Mouse (Mus musculus): ENCODE data around the gene Vps53. TPM values are rescaled to one million over a fixed set of nuclear protein-coding genes. Genes with fewer than 3 reads are reported as not detected.

The Vps53 gene
- total and polyA plus RNA-seq, 2 experiments from 2014 or later = 40.3 to 63.5 TPM

- H3K9me3 ChIP-seq (ENCODE audit: low read length) = no peaks in the 10 kb centered on the region
- peaks cover 4% of the 10 kb centered on the region for H3K36me3 ChIP-seq (ENCODE audit: insufficient read depth, low read length)
- peak overlapping the region; percentile 71 for H3K4me3 ChIP-seq (ENCODE audit: low read depth, low read length)
- ATAC-seq (ENCODE audit: low FRiP score) = no peak
- no peak for TF ChIP-seq CTCF (IDR thresholded peaks at IDR 0.05)
- 25% methylated on average over 7 of the region's 7 CpGs for WGBS
- H3K9ac ChIP-seq (replicated peaks; ENCODE audit: low read length, poor library complexity, severe bottlenecking) = peak overlapping the region; percentile 81
- peak overlapping the region; percentile 74 for H3K4me2 ChIP-seq (ENCODE audit: low read depth, low read length, poor library complexity, severe bottlenecking)
- no peak for DNase-seq (ENCODE audit: low spot score)
- H3K27ac ChIP-seq (ENCODE audit: low read depth, low read length) = peak overlapping the region; percentile 87; the same call in 1 of the 2 replicates
- peaks cover 5% of the 10 kb centered on the region for H3K4me1 ChIP-seq (ENCODE audit: insufficient read depth, low read length)
- no peaks in the 10 kb centered on the region for H3K27me3 ChIP-seq (ENCODE audit: insufficient read depth, low read length)
Measured at GRCm38 (mm10) chr11:76180146-76180540, 696 bp upstream of the Vps53 start.

DNA sequence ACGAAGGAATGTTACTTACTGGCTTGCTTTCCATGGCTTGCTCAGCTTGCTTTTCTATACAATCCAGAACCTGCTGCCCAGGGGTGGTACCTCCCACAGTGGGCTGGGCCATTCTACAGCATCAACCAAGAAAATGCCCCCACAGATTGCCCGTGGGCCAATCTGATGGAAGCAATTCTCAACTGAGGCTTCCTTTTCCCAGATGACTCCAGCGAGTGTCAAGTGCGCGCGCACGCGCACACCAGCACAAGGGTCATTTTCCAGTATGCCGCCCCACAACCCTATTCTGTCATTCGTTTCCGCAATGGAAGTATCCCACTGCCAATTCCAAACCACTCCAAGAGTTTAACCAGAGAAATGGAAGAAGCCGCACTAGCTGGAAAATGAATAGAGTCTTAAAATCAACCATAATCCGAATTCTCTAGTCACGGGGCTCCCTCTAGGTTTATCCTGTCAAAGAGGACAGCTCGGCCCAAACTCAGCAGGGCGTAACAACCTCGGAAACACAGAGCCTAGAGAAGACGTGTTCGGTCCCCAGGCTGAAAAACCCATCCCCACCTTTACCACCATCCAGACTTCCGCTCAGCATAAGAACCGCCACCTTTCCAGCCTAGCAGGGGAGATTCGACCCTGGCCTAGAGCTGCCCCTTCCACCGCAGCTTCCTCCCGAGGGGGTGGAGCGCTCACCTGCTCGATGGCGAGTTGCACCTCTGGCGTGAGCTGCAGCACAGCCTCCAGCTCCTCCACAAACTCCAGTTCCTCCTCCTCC is 537 bp downstream of the Vps53 start:
- H3K9me3 ChIP-seq (ENCODE audit: low read length) = no peaks in the 10 kb centered on the region
- H3K27me3 ChIP-seq (ENCODE audit: insufficient read depth, low read length) = no peaks in the 10 kb centered on the region
- H3K4me2 ChIP-seq (ENCODE audit: low read depth, low read length, poor library complexity, severe bottlenecking) = peak overlapping the region; percentile 74
- 2% methylated on average over 28 of the region's 28 CpGs for WGBS
- ATAC-seq (ENCODE audit: low FRiP score) (peak; percentile 86), DNase-seq (ENCODE audit: low spot score) (peak; percentile 82)
- H3K9ac ChIP-seq (replicated peaks; ENCODE audit: low read length, poor library complexity, severe bottlenecking) = peak overlapping the region; percentile 81
- TF ChIP-seq CTCF (IDR thresholded peaks at IDR 0.05) = no peak
- peak overlapping the region; percentile 87 for H3K27ac ChIP-seq (ENCODE audit: low read depth, low read length)
- H3K36me3 ChIP-seq (ENCODE audit: insufficient read depth, low read length) = peaks cover 5% of the 10 kb centered on the region
- peak overlapping the region; percentile 71 for H3K4me3 ChIP-seq (ENCODE audit: low read depth, low read length)
- H3K4me1 ChIP-seq (ENCODE audit: insufficient read depth, low read length) = peaks cover 5% of the 10 kb centered on the region

- peaks cover 11% of the 10 kb centered on the region; the same call in 1 of the 2 replicates for H3K36me3 ChIP-seq (ENCODE audit: insufficient read depth, low read length)
- H3K9me3 ChIP-seq (ENCODE audit: low read length) = no peaks in the 10 kb centered on the region
- no peaks in the 10 kb centered on the region for H3K27me3 ChIP-seq (ENCODE audit: insufficient read depth, low read length)
- no peak for TF ChIP-seq CTCF (IDR thresholded peaks at IDR 0.05)
- H3K4me1 ChIP-seq (ENCODE audit: insufficient read depth, low read length) = no peaks in the 10 kb centered on the region
- H3K4me3 ChIP-seq (ENCODE audit: low read depth, low read length) = no peak overlapping the region
- ATAC-seq (ENCODE audit: low FRiP score) = no peak
- H3K4me2 ChIP-seq (ENCODE audit: low read depth, low read length, poor library complexity, severe bottlenecking) = no peak overlapping the region
- no peak overlapping the region for H3K27ac ChIP-seq (ENCODE audit: low read depth, low read length)
- no peak overlapping the region for H3K9ac ChIP-seq (replicated peaks; ENCODE audit: low read length, poor library complexity, severe bottlenecking)
- 50% methylated on average over 5 of the region's 5 CpGs for WGBS
- peak; percentile 42 for DNase-seq (ENCODE audit: low spot score)
Measured at GRCm38 (mm10) chr11:76170207-76170606, 9.2 kb downstream of the Vps53 start.

DNA sequence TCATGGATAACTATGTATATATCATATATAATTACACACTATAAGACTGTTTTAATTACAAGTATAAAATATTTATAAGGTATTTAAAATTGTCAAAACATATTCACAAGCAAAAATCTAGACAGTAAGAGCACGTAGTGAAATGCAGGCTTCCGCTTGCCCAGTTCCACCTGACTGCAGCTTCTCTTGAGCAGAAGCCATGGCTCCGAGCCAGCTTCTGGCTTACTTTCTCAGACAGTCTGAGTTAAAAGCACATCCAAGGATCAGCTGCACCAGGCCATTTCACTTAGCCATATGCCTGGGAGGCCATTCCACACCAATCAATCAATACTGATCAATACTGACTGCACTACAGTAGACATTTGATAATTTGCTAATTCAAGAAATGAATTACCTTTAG is 10.5 kb downstream of the Vps53 start:
- Histone ChIP-seq H3K9ac (replicated peaks; ENCODE audit: low read length, poor library complexity, severe bottlenecking) (no peak overlapping the region), H3K27me3 (ENCODE audit: insufficient read depth, low read length) (no peaks in the 10 kb centered on the region), H3K36me3 (ENCODE audit: insufficient read depth, low read length) (peaks cover 15% of the 10 kb centered on the region; the same call in 1 of the 2 replicates), H3K27ac (ENCODE audit: low read depth, low read length) (no peak overlapping the region), H3K4me3 (ENCODE audit: low read depth, low read length) (no peak overlapping the region), H3K9me3 (ENCODE audit: low read length) (no peaks in the 10 kb centered on the region), H3K4me2 (ENCODE audit: low read depth, low read length, poor library complexity, severe bottlenecking) (no peak overlapping the region), H3K4me1 (ENCODE audit: insufficient read depth, low read length) (no peaks in the 10 kb centered on the region)
- no peak for ATAC-seq (ENCODE audit: low FRiP score)
- peak; percentile 53 for DNase-seq (ENCODE audit: low spot score)
- TF ChIP-seq CTCF (IDR thresholded peaks at IDR 0.05) = no peak
- WGBS = 85% methylated on average over 3 of the region's 3 CpGs

DNA sequence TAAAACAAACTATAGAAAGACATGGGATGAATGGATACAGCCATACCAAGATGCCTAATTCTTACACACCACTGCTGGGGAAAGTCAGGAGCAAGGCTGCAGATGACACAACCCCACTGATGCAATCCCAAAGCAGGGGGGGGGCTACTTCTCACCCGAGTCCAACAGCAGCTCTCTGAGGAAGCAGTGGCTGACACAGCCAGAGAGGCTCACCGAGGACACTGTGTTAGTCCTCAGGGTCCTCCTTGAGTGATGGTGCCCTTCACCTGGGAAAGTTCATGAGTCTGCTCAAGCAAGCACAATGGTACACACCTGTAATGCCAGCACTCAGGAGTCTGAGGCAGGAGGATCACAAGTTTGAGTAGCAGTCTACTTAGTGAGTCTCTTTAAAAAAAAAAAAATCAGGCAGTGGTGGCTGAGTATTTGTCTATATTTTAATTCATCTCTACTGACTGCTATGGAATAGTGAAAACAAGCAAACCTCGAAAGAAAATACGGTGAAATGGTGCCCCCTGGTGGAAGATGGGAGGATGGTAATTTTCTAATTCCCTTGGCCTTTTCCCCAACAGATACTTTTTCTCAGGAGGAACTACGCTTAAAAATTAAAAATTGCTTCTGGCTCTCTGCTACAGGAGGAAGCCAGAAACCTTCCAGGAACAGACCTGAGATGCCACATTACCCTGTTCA is 12.2 kb downstream of the Vps53 start:
- H3K36me3 ChIP-seq (ENCODE audit: insufficient read depth, low read length) = peaks cover 18% of the 10 kb centered on the region
- H3K9ac ChIP-seq (replicated peaks; ENCODE audit: low read length, poor library complexity, severe bottlenecking) = no peak overlapping the region
- peak; percentile 84 for TF ChIP-seq CTCF (IDR thresholded peaks at IDR 0.05)
- H3K27ac ChIP-seq (ENCODE audit: low read depth, low read length) = no peak overlapping the region
- no peaks in the 10 kb centered on the region for H3K4me1 ChIP-seq (ENCODE audit: insufficient read depth, low read length)
- H3K4me3 ChIP-seq (ENCODE audit: low read depth, low read length) = no peak overlapping the region
- H3K9me3 ChIP-seq (ENCODE audit: low read length) = no peaks in the 10 kb centered on the region
- 31% methylated on average over 5 of the region's 5 CpGs for WGBS
- H3K27me3 ChIP-seq (ENCODE audit: insufficient read depth, low read length) = no peaks in the 10 kb centered on the region
- ATAC-seq (ENCODE audit: low FRiP score) (no peak), DNase-seq (ENCODE audit: low spot score) (peak; percentile 81)
- H3K4me2 ChIP-seq (ENCODE audit: low read depth, low read length, poor library complexity, severe bottlenecking) = no peak overlapping the region

DNA sequence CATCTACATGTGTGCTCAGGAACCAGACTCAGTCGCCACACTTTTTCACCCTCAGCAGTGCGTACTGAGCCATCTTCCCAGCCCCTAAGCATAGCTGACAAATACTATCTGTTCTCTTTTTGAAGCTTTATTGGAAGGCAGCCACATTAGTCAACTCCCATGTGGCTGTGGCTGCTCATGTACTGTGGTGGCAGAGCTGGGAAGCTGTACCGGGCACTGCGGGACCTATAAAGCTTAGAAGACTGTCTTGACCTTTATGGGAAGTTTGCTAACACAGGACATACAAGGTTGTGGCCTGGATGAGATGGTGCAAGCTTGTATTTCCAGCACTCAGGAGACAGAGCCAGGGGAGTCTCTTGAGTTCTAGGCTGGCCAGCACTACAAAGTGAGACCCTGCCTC is 12.8 kb downstream of the Vps53 start:
- DNase-seq (ENCODE audit: low spot score) (no peak), ATAC-seq (ENCODE audit: low FRiP score) (no peak)
- no peaks in the 10 kb centered on the region for H3K4me1 ChIP-seq (ENCODE audit: insufficient read depth, low read length)
- TF ChIP-seq CTCF (IDR thresholded peaks at IDR 0.05) = no peak
- H3K27ac ChIP-seq (ENCODE audit: low read depth, low read length) = no peak overlapping the region
- WGBS = 96% methylated on average over 4 of the region's 4 CpGs
- no peak overlapping the region for H3K9ac ChIP-seq (replicated peaks; ENCODE audit: low read length, poor library complexity, severe bottlenecking)
- H3K36me3 ChIP-seq (ENCODE audit: insufficient read depth, low read length) = peaks cover 18% of the 10 kb centered on the region
- H3K4me2 ChIP-seq (ENCODE audit: low read depth, low read length, poor library complexity, severe bottlenecking) = no peak overlapping the region
- no peaks in the 10 kb centered on the region for H3K9me3 ChIP-seq (ENCODE audit: low read length)
- H3K4me3 ChIP-seq (ENCODE audit: low read depth, low read length) = no peak overlapping the region
- no peaks in the 10 kb centered on the region for H3K27me3 ChIP-seq (ENCODE audit: insufficient read depth, low read length)
